Mouse (Mus musculus): ENCODE data around the gene Atp6v1f.
A peak's percentile ranks its signal among the peaks of the same experiment; 100 is the strongest.

Gene Atp6v1f

DNA sequence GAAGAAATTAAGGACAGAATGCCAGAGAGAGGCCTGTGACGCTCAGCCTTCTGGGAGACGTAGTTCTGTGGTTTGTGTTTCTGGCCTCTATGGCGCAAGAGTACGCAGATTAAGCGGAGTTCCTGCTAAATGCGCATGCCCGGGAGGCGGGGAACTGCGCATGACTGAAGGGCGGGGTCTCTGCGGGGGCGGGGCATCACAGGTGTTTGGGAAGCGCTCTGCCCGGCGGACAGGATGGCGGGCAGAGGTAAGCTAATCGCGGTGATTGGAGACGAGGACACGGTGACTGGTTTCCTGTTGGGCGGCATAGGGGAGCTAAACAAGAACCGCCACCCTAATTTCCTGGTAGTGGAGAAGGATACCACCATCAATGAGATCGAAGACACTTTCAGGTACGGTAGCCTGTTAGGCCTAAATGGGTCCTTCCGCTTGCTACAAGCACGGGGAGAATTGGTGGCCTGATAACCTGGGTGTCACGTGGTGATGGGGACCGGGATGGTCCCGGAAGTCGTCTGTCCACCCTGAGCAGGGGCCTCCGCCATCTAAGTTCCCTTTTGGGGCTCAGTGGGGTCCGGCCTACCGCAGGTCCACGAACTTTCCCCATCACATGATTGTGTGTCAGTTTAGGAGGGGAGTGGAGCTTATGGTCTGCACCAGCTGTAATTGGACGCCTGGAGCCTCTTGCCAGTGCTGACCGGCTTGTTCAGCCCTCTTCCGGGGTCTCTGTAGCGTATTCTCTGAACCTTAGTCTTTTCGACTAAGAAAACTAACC lies at the start of gene Atp6v1f:
Gene Atp6v1f (plus strand): TSS at position 136 of the 772 bp plus-strand sequence.
- DNase-seq = peak; percentile 80 to 85

- no peak for DNase-seq
Measured at GRCm38 (mm10) chr6:29420596-29420995, 46.9 kb upstream of the Atp6v1f start.

GRCm38 (mm10) chr6:29425118-29425517 lies 42.4 kb upstream of the Atp6v1f start:
- no peak for DNase-seq

DNA sequence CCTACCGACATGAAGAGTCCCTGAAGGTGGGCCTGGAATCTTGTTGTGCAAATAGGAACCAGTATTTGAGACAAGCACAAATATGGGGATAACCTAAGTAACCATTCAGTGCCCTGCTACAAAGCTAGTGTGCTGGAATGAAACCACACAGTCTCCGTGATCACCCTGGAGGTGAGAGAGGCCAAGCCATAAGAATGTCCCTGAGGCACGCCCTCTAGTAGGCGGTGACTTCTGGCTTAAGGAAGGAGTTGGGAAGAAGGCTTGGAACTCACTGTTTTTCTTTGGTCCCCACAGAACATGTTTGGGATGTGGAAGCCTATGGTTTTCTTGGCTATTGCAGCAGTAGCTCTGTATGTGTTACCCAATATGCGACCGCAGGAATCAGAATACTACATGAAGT lies 41.2 kb upstream of the Atp6v1f start:
- no peak for DNase-seq

DNA sequence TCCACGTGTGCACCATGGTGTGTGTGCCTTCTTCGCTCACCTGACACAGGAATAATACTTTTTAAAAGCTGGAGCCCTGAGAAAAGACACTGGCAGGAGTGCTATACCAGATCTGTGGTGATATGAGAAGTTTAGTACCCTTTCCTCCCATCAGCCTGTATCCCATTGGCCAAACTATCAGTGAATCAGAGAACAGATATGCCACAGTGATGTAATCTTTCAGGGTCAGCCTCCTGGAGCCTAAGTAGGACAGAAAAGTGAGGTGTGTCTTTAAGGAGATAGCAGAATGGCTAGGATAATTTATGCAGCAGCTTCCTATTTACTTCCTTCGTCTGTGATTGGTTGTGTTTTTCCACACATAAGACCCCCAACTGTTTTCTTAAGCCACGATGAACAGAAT lies 39.3 kb upstream of the Atp6v1f start:
- no peak for DNase-seq

DNA sequence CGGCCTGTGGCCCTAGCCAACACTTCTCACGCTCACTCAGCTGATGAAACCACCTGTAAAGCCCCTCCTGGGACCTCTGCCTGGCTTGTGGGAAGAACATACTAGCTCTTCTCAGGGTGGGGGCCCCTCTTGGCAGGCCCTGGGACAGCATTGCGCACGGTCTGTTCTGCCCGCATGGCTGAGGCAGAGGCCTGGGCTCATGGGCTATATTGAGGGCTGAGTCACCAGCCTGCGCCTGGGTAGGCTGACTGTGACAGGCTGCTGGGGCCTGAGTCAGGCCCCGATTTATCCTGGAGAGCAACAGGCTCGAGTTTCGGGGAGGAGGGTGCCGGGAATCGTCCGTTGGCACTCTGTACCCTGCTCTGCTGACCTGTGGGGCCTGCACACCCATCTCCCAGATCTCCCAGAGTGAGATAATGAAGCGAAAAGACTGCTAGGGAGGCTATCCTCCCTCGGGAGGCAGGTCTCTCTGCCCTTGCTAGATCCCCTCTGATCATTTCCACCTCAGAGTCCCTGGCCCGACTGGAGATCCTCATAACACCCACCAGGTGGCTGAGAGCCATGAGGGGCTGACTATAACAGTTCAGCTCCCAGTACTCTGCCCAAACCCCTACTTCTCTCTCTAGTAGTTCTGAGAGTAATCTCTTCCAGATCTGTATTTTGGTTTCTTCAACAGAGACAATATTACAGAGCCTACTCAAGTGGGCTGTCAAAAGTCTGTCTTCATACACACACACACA lies 36.7 kb upstream of the Atp6v1f start:
- DNase-seq = no peak

GRCm38 (mm10) chr6:29431473-29431872 lies 36.0 kb upstream of the Atp6v1f start:
- DNase-seq = no peak

GRCm38 (mm10) chr6:29432156-29432555 lies 35.4 kb upstream of the Atp6v1f start:
- no peak for DNase-seq

GRCm38 (mm10) chr6:29432676-29433037 lies 34.9 kb upstream of the Atp6v1f start:
- no peak for DNase-seq

GRCm38 (mm10) chr6:29433038-29433803 lies 34.3 kb upstream of the Atp6v1f start, which contains the start of gene Flnc:
Gene Flnc (plus strand): TSS chr6:29433256.
- no peak for DNase-seq

DNA sequence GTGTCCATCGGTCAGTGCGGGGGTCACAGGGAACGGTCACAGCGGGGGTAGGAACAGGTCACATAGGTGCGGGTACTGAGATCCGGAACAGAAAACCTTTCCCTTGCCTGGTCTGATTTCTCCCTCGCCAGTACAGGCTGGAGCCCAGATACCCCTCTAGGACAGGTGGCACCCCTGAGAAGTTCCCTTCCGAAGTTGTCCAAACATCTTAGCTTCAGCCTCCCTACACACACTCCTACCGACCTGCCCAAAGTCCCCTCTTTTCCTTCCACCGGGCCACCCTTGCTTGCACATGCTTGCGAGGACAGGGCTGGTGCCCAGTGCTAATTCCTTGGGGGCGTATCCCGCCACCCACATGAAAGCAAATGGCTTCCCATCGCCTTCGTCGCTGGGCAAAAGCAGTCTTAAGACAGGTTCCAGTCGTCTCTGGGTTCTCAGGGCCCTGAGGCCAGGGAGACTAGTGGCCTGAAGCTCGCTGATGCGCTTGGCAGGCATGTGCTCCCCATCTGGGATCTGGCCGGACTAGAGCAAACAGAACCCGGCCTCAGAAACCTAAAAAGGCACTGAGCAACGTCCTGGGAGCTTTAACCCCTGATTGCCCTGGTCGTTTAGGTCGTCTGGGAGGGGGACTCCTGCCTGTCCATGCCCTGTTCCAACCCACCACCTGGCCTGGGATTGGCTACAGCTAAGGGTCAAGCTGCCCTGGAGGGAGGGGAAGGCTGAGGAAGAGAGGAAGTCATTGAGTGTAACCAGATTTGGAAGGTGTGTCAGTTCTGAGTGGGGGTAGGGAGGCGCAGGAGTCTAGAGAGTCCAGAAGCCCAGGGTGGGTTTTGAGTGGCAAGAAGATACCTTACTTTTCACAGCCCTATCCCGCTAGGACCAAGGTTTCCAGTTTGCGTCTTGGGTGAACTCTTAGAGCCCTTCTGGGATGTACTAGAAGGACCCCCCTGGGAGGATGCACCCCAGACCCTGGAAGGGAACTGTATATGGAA lies 33.4 kb upstream of the Atp6v1f start:
- DNase-seq = no peak

GRCm38 (mm10) chr6:29434911-29435691 lies 32.4 kb upstream of the Atp6v1f start:
- no peak for DNase-seq

DNA sequence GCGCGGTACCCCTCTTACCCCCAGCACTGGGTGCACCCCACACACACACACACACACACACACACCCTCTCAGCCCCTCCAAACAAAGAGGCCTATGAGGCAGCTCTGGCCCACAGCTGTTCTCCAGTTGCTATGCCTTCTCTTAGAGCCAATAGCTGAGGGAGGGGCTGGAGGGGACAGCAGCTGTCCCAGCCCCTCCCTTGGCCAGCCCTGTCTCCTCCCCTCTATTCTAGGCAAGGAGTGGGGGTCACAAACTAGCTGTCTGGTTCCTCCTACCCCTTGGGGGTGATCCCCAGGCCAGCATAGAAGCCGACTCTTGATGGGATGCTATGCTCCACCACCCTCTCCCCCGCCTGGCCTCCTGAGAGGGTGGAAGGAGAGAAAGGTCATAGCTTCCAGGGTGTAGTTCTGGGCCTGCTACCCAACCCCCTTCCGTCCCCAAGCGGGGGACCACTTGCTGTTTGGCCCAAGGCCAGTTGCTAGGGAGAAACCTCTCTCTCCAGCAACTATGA lies 31.5 kb upstream of the Atp6v1f start:
- DNase-seq = no peak

DNA sequence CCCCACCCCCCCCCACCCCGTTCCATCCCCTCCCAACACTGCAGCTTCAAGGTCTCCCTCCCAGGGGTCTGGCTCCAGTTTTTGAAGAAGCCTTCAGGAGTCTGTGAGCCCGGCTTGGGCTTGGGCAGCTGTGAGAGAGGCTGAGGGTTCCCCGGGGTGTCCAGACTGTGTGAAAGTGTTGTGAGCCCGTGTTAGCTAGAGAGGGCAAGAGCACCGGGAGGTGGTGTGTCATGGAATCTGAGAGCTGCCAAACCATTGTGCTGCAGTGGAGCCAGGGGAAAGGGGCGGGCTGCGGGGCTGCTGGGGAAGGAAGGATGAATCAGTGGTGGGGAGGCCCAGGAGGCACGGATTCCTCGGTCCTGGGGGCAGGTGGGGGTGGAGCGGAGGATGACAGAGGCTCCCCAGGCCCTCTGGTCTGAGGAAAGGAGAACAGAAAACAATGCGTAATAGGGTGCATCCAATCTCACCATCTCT lies 31.0 kb upstream of the Atp6v1f start:
- no peak for DNase-seq

DNA sequence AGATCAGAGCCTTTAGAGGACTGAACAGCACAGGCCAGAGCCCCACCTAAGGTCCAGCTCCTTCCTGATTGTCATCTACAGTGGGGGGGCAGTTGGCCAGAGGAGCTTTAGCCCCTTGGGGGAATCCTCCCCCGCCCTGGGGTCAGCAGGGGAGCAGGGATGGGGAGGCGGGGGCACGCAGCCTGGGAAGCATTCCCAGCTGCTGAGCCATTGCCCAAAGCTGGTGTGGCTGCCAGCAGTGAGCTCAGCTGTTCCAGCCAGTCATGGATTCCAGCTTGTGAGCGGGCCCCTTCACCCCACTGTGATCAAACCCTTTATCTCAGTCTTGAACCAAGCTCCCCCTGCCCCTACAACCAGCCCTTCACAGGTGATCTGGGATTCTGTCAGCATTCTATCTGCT lies 28.3 kb upstream of the Atp6v1f start:
- no peak for DNase-seq

GRCm38 (mm10) chr6:29439789-29440188 lies 27.7 kb upstream of the Atp6v1f start:
- no peak for DNase-seq

DNA sequence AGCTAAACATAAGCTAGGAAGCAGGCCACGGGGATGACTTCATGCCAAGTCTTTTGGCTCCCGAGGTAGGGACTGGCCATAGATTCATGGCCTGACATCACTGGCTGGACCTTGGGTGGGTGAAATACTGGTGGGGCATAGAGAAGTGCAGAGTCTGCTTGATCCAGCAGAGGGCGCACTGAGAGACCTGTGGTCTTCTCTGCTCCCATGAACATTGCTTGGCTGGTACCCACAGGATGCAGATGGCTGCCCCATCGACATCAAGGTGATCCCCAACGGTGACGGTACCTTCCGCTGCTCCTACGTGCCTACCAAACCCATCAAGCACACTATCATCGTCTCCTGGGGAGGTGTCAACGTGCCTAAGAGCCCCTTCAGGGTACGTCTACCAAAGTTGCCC lies 22.7 kb upstream of the Atp6v1f start:
- no peak for DNase-seq

DNA sequence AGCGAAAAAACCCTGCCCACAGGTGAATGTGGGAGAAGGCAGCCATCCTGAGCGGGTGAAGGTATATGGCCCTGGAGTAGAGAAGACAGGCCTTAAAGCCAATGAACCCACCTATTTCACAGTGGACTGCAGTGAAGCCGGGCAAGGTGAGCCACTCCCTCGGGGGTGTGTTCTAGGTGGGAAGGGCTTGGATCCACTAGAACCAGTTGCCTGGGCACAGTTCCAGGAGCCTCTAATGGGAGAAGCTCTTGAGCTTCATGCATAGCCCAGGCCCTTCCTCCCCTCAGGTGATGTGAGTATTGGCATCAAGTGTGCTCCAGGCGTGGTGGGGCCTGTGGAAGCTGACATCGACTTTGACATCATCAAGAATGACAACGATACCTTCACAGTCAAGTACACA lies 22.2 kb upstream of the Atp6v1f start:
- no peak for DNase-seq

DNA sequence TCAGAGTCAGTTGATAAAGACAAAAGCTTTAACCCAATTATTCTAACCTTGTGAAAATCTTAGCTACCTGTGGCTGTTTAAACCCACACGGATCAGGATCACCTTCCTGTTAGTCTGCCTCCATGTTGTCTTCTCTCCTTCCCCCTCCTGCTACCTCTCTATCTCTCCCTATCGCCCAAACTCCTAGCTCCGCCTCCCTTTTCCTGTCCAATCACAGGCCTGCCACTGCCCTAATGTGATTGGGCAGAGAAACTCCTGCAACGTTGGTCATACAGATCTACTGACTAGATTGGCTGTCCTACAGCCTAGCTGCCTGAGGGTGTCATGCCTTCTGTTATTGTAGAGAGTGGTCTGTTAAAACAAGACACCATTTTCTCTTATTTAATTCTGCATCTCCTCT lies 17.7 kb upstream of the Atp6v1f start:
- no peak for DNase-seq

- no peak for DNase-seq
Measured at GRCm38 (mm10) chr6:29450667-29451066, 16.9 kb upstream of the Atp6v1f start.

DNA sequence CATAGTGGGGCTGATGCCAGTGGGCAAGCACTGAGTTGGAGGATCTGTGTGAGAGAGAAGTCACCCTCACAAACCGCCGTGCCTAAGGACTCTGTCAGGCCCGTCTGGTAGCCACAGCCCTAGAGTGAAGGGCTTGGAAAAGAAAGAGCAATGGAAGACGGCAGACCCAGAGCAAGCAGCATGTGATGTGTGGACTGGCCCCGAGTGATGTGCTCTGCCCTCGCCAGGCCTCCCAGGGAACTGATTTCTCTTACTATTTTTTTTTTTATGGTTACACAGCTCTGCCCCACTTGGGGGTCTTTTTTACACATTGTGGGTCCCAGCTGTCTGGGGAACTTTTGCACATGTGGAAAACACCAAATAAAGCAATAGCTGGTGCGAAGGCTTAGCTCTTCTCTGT lies 6.0 kb upstream of the Atp6v1f start:
- no peak for DNase-seq
